Mouse (Mus musculus) Patski (cell line): ENCODE results near the gene Hamp2. TPM values are rescaled to one million over a fixed set of nuclear protein-coding genes. Genes with fewer than 3 reads are reported as not detected.
"Not testable (repeated sequence)": the region's sequence is repeated elsewhere in the genome, so short reads cannot be mapped to it uniquely, and the experiment has no call there.

Experiments used
- ATAC-seq: fragments of 100-300 bp; one replicate; pipeline ENCODE4 v1.8.0; 2021
- CTCF ChIA-PET: fragments of 350-600 bp; sonication (Branson Sonifier 250); formaldehyde crosslinking; loops from one replicate; lab custom pipeline; 2022; ENCODE audit warnings: inconsistent platforms; lab: Charles Lee
- POLR2A ChIA-PET: fragments of 350-600 bp; sonication (Branson Sonifier 250); formaldehyde crosslinking; loops from one replicate; lab custom pipeline; 2022; ENCODE audit warnings: antibody characterized with exemption, inconsistent platforms; lab: Charles Lee
- DNase-seq: peaks from one replicate; pipeline ENCODE4 v3.0.0-alpha.2; 2011; ENCODE audit warnings: low read depth, low spot score
- H3K27me3 ChIP-seq: fragments of 371-371 bp; one replicate; pipeline ENCODE4 v1.5.1; 2021
- CTCF ChIP-seq: fragments of 100-300 bp; IDR thresholded peaks from one replicate; pipeline ENCODE4 v1.5.1; 2021
- in situ Hi-C: fragments of 300-500 bp; cut with MboI; formaldehyde crosslinking; loops from 3 replicates; pipeline ENCODE4 v1.11.1; 2018; ENCODE audit warnings: low pct_unique_long_range_greater_than_20kb, mixed read lengths
- polyA plus RNA-seq: library from polyadenylated mRNA; unstranded; gene quantifications from one replicate; pipeline ENCODE4 v1.2.3, GENCODE M21; 2021

Gene Hamp2
- polyA plus RNA-seq, 1 experiment from 2014 or later, result not detected

DNA sequence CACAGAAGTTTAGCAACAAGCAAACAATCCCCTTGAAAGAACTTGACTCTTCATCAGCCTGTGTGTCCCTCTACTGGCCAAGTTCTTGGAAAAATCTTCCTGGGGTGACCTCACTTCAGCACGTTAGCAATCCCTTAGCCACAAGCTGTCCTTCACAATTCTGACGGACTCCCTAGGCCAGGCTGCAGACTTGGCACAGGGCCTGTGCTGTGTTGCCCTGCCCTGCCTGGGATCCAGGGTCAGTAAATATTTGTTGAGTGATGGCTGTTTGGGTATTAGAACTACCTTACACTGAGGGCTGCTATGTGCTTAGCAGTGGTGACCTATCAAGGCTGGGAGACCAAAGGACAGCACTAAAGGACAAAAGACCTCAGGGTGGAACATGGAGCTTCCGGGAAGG lies 29.6 kb upstream of the Hamp2 start:
- DNase-seq, result no peak
- in situ Hi-C loops, result no loop called here
- ChIA-PET POLR2A (no interaction called here), CTCF (no interaction called here)
- ATAC-seq, result no peak
- H3K27me3 ChIP-seq, result no peaks in the 10 kb centered on the region
- TF ChIP-seq CTCF, result no peak

DNA sequence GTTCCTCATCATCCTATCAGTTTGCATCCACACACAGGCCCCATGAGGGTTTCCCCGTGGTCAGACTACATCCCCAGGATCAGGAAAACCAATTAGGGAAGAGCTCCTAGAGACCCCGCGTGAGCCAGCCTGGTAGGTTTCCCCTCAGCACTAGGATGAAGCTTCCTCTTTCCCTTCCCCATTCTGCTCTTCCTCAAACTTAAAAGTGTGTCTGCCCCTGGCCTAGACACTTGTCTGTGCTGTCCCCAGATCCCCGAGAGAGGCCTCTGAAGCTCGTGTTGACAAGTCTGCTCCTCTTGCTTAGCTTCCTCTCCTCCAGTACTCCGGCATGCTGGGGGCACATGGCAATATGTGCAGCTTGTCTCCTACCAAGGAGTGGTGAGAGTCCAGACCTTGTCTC lies 29.0 kb upstream of the Hamp2 start:
- no peak for TF ChIP-seq CTCF
- ChIA-PET POLR2A (no interaction called here), CTCF (no interaction called here)
- in situ Hi-C loops, result no loop called here
- ATAC-seq (no peak), DNase-seq (no peak)
- H3K27me3 ChIP-seq, result no peaks in the 10 kb centered on the region

DNA sequence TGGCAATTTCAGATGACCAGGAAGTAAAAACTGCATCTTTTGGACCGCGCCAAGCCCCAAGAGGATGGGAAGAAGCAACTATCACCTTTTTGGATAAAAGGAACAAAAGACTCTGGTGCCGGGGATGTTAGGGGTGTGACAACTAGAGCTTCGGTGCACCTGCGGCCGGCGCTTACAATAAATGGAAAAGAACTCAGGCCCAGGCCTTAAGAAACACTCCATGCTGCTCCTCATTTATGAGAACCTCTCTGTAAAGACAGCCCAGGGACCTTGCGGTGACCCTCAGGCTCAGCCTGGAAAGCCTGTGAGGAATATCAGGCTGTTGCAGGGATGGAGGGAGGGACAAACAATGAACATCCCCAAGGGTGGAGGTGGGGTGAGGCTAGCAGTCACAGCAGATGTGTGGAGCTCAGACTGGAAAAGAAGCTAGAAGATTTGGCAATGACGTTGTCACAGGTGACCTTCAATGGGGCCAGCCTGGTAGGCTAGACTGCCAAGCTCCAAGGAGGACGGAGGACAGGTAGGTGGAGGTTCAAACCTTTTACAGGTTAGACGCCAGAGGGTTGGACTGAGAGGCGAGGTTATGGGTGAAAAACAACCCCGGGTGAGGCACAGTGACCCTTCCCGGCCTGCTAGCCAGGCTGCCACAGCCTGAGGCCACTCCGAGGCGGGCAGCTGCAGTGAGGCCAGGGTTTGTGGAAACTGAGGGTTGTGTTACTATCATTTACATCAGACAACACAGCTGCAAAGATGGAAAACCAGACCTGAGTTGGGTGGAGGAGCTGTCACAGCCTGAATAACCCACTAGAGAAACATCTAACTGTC lies 28.2 kb upstream of the Hamp2 start:
- H3K27me3 ChIP-seq, result no peaks in the 10 kb centered on the region
- DNase-seq (no peak), ATAC-seq (no peak)
- POLR2A ChIA-PET, result interaction anchor here (0.7 kb wide), 1 partner anchor 288 kb away, joined by 3 read pairs; the partner anchor contains the start of gene Haus5
- CTCF ChIA-PET, result no interaction called here
- in situ Hi-C loops, result no loop called here
- no peak for TF ChIP-seq CTCF

DNA sequence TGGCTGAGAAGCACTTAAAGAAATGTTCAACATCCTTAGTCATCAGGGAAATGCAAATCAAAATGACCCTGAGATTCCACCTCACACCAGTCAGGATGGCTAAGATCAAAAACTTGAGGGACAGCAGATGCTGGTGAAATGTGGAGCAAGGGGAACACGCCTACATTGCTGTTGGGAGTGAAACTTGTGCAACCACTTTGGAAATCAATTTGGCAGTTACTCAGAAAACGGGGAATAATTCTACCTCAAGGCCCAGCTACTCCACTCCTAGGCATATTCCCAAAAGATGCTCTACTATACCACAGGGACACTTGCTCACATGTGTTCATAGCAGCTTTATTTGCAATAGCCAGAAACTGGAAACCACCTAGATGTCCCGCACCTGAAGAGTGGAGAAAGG lies 25.4 kb upstream of the Hamp2 start:
- ATAC-seq, in situ Hi-C loops, H3K27me3 ChIP-seq, CTCF ChIA-PET, DNase-seq, POLR2A ChIA-PET: not testable (repeated sequence)

DNA sequence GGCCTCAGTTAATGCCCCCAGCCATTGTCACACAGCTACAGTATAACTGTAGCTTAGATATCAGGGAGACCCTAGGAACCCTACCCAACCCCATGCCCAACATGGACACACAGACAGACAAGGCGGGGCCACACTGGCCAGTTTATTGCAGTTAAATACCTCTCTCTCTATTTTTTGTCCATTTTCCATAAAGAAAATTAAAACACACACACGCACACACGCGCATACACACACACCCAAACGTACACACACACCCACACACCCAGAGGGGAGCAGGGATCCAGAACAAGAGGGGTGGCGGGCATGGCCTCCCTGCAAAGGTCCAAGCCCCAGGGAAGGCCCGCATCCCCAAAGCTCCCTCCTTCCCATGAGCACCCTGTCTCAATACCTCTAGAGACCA lies 21.4 kb upstream of the Hamp2 start:
- no peaks in the 10 kb centered on the region for H3K27me3 ChIP-seq
- POLR2A ChIA-PET, result interaction anchor here (1.0 kb wide), 1 partner anchor 10 kb away, joined by 3 read pairs; no protein-coding TSS in a partner anchor
- in situ Hi-C loops, result no loop called here
- ATAC-seq (no peak), DNase-seq (no peak)
- CTCF ChIA-PET, result no interaction called here
- no peak for TF ChIP-seq CTCF

DNA sequence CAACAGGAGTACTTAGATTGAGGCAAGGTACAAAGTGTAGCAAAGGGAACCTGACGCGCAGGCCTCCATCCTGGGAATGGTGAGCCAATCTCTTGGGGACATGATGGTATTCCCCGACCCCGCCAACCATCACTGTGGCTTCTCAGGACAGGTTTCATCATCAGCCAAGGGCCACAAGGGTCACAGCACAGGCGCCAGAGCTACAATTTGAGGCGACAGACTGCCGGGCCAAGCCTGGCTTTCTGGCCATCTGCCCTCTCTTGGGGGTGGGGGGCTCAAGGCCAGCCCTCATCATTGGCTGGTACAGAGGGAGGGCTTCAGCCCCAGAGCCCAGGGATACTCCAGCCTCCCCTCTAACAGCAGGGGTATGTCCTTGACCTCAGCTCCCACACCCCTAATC lies 21.0 kb upstream of the Hamp2 start:
- POLR2A ChIA-PET, result interaction anchor here (1.0 kb wide), 1 partner anchor 10 kb away, joined by 3 read pairs; no protein-coding TSS in a partner anchor
- ATAC-seq, in situ Hi-C loops, CTCF ChIA-PET, H3K27me3 ChIP-seq, DNase-seq: not testable (repeated sequence)

DNA sequence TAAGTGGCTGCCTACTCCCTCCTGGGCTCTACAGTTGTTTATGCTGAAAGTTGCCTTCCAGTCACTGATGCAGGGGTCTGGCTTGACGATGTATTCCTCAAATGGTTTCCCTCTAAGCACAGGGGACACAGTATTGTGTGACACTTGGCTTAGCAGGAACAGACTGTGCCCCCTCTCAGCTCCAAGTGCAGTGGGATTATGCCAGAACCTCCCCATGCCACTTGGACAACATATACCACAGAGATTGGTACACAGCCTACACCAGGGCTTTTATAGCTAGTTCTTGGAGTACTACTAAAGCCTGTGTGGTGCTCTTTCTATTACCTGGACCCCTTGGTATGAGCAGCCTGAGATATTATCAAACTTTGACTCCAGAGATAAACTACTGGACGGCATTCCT lies 20.2 kb upstream of the Hamp2 start:
- in situ Hi-C loops, CTCF ChIA-PET, ATAC-seq, H3K27me3 ChIP-seq, DNase-seq: not testable (repeated sequence)
- POLR2A ChIA-PET, result interaction anchor here (0.9 kb wide), 1 partner anchor 20 kb away, joined by 4 read pairs; the partner anchor contains the start of gene Hamp2

DNA sequence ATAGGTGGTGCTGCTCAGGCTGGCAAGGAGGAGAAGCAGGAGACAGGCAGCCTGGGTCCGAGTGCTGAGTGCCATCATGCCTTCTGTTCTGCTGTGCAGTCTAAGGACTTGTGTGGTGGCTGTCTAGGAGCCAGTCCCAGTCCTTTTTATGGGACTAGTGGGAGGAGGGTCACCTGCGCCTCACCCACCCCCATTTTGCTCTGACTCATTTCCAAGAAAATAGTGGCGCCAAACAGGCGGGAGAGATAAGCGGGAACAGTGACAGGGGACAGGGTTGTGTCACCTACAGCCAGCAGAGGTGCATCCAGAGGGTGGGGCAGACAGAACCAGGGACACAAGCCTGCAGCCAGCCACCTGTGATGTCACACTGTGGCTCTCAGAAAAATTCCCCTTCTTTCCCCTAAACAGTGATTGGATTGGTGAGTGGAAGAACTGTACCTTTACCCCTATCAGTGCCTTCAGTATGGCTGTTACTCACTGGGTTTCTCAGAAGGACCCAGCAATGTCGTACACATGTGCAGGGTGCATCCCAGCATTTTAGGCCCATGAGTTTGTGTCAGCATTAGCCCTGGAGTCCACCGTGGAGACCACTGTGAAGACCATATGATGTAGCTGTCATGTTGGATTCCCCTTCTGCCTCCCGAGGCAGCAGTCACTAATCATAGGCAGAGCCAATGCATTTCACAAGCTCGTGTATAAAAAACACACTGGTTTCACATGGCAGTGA lies 19.6 kb upstream of the Hamp2 start, which contains the start of gene Hamp:
Gene Hamp (minus strand): TSS at position 124 of the 727 bp plus-strand sequence.
- ChIA-PET POLR2A (interaction anchor here (0.9 kb wide), 1 partner anchor 20 kb away, joined by 4 read pairs; the partner anchor contains the start of gene Hamp2), CTCF (no interaction called here)
- no peak for TF ChIP-seq CTCF
- DNase-seq (no peak), ATAC-seq (no peak)
- in situ Hi-C loops, result no loop called here
- no peaks in the 10 kb centered on the region for H3K27me3 ChIP-seq

DNA sequence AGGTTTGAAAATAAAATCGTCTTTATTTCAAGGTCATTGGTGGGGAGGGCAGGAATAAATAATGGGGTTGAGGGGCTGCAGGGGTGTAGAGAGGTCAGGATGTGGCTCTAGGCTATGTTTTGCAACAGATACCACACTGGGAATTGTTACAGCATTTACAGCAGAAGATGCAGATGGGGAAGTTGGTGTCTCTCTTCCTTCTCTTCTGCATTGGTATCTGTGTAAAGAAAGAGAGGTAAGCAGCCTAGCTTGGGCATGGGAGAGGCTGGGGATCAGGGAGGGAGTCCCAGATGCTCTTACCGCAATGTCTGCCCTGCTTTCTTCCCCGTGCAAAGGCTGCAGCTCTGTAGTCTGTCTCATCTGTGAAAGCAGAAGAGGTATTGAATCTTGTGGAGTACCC lies 17.9 kb upstream of the Hamp2 start:
- in situ Hi-C loops, ATAC-seq, POLR2A ChIA-PET, CTCF ChIA-PET, DNase-seq, H3K27me3 ChIP-seq: not testable (repeated sequence)

DNA sequence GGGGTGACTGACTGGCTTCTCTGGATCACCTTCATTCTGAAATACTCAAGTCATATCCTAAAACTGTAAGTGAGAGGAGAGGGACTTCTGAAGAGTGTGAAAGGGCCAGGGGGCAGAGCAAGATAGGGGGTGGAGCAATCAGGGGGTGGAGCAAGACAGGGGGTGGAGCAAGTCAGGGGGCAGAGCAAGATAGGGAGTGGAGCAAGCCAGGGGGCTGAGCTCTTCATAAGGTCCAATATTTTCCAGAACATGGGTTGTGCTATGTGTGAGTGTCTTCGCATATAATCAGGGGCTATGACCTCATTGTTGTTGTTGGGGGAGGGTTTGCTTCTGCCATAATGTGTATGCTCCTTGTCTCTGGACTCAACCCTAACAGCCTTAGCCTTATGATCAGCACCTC lies 15.6 kb upstream of the Hamp2 start:
- H3K27me3 ChIP-seq, ATAC-seq, CTCF ChIA-PET, DNase-seq, in situ Hi-C loops, POLR2A ChIA-PET: not testable (repeated sequence)

DNA sequence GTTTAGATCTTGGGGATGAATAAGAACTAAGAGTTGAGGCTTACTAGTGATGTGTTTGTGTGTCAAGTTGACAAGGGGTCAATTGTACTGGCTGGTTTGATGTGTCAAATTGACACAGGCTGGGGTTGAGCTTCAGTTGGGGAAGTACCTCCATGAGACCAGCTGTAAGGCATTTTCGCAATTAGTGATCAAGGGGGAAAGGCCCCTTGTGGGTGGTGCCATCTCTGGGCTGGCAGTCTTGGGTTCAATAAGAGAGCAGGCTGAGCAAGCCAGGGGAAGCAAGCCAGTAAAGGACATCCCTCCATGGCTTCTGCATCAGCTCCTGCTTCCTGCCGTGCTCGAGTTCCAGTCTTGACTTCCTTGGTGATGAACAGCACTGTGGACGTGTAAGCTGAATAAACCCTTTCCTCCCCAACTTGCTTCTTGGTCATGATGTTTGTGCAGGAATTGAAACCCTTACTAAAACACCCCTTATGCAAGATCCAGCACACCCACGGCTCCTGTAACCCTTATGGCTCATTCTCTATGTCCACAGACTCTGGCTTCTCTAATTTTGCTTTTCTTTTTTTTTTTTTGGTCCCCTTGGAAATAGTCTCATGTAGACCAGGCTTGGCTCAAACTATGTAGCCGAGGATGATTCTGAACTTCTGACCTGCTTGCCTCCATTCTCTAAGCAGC lies 11.1 kb upstream of the Hamp2 start:
- POLR2A ChIA-PET, DNase-seq, ATAC-seq, H3K27me3 ChIP-seq, CTCF ChIA-PET, in situ Hi-C loops: not testable (repeated sequence)
